Mouse (Mus musculus): ENCODE data around the gene 1700067K01Rik. TPM values are rescaled to one million over a fixed set of nuclear protein-coding genes. Genes with fewer than 3 reads are reported as not detected.
A peak's percentile ranks its signal among the peaks of the same experiment; 100 is the strongest.

Gene 1700067K01Rik
- 0.41 and 0.63 TPM in 2 replicates for polyA plus RNA-seq (2016; fragmentation: Nextera tagmentation; extraction: Ambion mirVana)

DNA sequence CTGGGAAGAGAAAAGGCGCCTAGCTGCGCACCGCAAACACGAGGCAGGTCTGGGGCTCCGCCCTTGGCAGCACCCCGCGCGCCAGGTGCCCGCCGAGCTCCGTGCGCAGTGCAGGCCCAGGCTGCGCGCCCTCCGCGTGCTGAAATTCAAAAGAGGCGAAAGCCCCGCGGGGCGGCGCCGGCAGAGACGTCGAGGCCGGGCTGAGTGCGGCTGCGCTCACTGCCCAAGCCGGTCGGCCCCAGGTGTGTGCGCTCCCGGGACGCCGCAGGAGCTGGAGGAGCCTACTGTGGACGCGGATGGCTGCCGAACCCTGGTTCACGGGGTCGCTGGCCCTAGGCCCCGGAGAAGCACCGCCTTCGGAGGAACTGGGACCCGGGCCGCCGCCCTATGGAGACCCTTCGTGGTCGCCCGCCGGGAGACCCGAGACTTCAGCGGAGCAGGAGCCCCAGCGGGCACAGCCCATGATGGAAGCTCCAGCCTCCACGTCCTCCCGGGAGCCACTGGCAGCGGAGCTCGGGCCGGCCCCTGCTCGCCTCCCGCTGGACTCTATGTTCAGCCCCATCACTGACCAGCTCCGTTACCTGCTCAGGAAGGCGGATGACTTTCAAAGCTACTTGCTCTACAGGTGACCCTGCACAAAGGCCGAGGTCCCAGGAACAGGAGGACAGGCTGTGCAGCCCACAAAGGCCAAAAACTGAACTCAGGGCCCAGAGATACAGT, at the start of gene 1700067K01Rik:
Gene 1700067K01Rik (plus strand): TSS at position 222 of the 720 bp plus-strand sequence.
- peaks cover 55% of the 10 kb centered on the region for H3K4me1 ChIP-seq
- H3K4me3 ChIP-seq, result no peak within 1 kb of the TSS

DNA sequence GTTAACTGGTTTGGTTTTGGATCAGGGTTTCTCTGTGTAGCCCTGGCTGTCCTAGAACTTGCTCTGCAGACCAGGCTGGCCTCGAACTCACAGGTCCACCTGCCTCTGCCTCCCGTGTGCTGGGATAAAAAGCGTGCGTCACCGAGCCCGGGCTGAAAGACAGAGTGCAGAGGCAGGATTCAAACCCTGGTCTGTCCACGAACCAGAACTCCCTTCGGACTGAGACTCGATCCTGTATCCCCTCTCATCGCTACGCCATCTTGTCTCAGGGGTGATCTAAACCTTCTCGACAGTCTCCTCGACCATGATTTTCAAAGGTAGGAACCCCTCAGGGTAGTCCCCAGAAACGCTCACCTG, 46.6 kb upstream of the 1700067K01Rik start:
- Histone ChIP-seq H3K36me3 (peaks cover 18% of the 10 kb centered on the region), H3K4me3 (peak overlapping the region; percentile 85), H3K27ac (no peak overlapping the region), H3K9ac (peak overlapping the region; percentile 18; the same call in 1 of the 2 replicates), H3K27me3 (replicated peaks) (peaks cover 9% of the 10 kb centered on the region; the same call in 1 of the 2 replicates), H3K9me3 (replicated peaks) (no peaks in the 10 kb centered on the region), H3K4me2 (peak overlapping the region; percentile 94), H3K4me1 (peaks cover 31% of the 10 kb centered on the region)
- no peak for ATAC-seq
- 2% methylated on average over 14 of the region's 14 CpGs for WGBS (ENCODE audit: insufficient replicate concordance)

More for the DNA sequence above, at the start of gene 1700067K01Rik:
- H3K27ac ChIP-seq, result no peak within 1 kb of the TSS
- WGBS (ENCODE audit: insufficient replicate concordance), result 70% methylated on average over 61 of the region's 61 CpGs
- peaks cover 44% of the 10 kb centered on the region for H3K36me3 ChIP-seq
- no peak for ATAC-seq
- no peaks in the 10 kb centered on the region for H3K9me3 ChIP-seq (replicated peaks)
- no peak within 1 kb of the TSS; the same call in 1 of the 2 replicates for H3K4me2 ChIP-seq
- no peaks in the 10 kb centered on the region for H3K27me3 ChIP-seq (replicated peaks)
- H3K9ac ChIP-seq, result no peak within 1 kb of the TSS

DNA sequence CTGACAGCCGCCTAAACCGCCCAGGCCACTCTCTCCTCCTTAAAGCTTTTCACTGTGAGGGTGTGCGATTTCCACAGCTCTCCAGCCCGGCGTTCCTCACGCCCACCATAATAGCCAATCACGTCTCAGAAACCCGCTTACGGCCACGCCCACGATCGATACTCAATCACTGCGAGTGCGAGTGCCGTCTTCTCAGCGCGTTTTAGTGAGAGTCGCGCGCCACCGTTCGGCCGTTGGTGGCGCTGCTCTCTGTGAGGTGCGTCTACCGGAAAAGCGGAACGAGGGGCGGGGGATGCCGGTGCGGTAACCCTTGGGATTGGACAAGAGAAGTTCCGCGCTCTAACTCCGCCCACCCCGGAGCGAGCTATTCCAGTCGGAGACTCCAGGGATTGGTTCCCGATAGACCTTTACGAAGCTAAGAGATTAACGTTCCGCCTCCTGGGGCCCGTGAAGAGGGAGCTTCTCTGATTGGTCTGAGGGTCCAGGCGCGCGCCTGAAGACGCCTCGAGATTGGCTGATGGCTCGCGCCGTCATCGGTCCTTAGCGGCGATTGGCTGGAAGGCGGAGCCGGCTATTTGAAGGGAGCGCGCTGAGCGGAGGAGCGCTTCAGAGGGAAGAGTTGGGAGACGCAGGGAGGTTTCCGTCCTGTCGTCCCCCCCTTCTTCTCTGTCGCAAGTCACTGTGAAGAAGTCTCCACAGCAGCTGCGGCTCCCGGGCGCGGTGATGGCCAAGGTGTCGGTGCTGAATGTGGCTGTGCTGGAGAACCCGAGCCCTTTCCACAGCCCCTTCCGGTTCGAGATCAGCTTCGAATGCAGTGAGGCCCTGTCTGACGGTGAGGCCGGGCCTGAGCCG, 46.0 kb upstream of the 1700067K01Rik start, which contains the start of the genes Gm10644 and Asf1b:
Gene Gm10644 (minus strand): TSS at position 100 of the 852 bp plus-strand sequence.
Gene Asf1b (plus strand): TSS at position 402 of the 852 bp plus-strand sequence.
- H3K27me3 ChIP-seq (replicated peaks), result 0 out of 2 replicates have a peak, but pooled peaks cover 9% of the 10 kb centered on the region
- peaks cover 24% of the 10 kb centered on the region for H3K36me3 ChIP-seq
- peaks cover 31% of the 10 kb centered on the region for H3K4me1 ChIP-seq
- peak within 1 kb of the TSS; percentile 94 for H3K4me2 ChIP-seq
- WGBS (ENCODE audit: insufficient replicate concordance), result under 1% methylated on average over 75 of the region's 75 CpGs
- no peaks in the 10 kb centered on the region for H3K9me3 ChIP-seq (replicated peaks)
- peak within 1 kb of the TSS; percentile 85 for H3K4me3 ChIP-seq
- peak within 1 kb of the TSS; percentile 85 for H3K9ac ChIP-seq
- peak; percentile 99 for ATAC-seq
- peak within 1 kb of the TSS; percentile 78 for H3K27ac ChIP-seq

DNA sequence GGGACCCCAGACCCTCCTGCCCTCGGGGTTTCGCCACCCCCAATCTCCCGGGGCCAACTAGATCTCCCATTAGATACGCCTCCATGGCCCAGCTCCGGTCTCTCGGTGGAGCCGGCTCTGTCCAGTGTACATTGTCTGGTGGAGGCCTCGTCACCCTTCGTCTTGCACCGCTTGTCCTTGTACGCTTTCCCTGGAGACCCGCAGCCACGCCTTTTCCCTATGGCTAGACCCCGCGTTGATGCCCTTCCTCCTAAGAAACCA, 45.4 kb upstream of the 1700067K01Rik start:
- ATAC-seq, result no peak
- Histone ChIP-seq H3K4me2 (peak overlapping the region; percentile 94), H3K36me3 (peaks cover 29% of the 10 kb centered on the region), H3K27me3 (replicated peaks) (0 out of 2 replicates have a peak, but pooled peaks cover 9% of the 10 kb centered on the region), H3K27ac (peak overlapping the region; percentile 78), H3K9ac (peak overlapping the region; percentile 85), H3K4me3 (peak overlapping the region; percentile 85), H3K9me3 (replicated peaks) (no peaks in the 10 kb centered on the region), H3K4me1 (peaks cover 31% of the 10 kb centered on the region)
- WGBS (ENCODE audit: insufficient replicate concordance), result 2% methylated on average over 15 of the region's 15 CpGs

DNA sequence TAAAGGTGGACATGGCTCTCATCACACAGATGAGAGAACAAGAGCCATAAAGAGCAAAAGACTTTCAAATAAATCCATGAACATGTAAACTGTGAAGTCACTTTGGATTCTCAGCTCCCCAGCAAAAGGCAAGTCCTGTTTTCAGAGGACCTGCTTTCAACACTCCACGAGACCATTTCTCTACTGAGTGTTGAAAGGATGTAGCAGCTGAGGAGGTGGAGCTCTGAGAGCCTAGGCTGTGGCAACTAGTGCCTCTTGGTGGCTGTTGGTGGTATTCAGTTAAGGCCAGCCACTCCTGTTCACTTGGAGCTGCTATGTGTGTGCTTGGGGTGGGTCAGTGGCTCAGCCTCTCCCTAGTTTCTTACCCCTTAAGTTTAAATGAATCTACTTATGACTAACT, 44.5 kb upstream of the 1700067K01Rik start:
- peak overlapping the region; percentile 78; the same call in 1 of the 2 replicates for H3K27ac ChIP-seq
- H3K9ac ChIP-seq, result peak overlapping the region; percentile 85
- H3K27me3 ChIP-seq (replicated peaks), result 0 out of 2 replicates have a peak, but pooled peaks cover 9% of the 10 kb centered on the region
- H3K36me3 ChIP-seq, result peaks cover 29% of the 10 kb centered on the region
- peak overlapping the region; percentile 94 for H3K4me2 ChIP-seq
- H3K9me3 ChIP-seq (replicated peaks), result no peaks in the 10 kb centered on the region
- H3K4me3 ChIP-seq, result peak overlapping the region; percentile 85
- no peak for ATAC-seq
- peaks cover 31% of the 10 kb centered on the region for H3K4me1 ChIP-seq
- 29% methylated on average over 1 of the region's 1 CpGs for WGBS (ENCODE audit: insufficient replicate concordance)

DNA sequence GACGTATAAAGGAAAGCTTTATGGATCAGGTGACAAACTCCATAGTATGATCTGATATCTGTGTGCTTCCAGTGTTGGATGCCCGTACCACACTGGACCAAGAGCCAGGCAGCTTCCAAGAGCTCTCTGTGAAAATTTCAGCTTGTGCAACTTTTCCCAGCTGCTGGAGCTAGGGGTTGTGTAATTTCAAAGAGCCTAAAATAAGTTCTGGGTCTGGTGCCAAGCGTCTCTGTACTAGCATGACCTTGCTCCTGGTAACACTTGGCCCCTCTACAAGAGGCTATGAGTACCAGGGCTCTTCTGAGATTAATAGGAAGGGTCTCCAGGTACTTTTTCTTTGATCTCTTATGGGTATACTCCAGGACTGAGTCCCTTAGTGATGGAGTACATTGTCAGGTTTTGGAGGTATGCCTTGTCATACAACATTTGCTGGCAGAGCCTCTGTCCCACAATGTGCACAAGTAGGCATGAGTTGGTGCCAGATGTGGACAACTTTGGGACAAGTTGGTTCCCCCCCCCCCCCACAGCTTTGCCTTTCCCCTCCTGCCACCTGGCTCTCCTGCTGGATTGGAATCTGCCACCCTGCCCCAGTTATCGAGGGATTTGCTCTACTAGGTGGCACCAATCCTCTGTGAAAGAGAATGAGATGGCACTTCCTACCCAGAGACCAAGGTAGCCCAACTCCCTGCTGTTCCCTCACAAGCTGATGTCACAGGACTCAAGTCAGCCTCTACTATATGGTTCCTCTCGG, 37.1 kb upstream of the 1700067K01Rik start:
- Histone ChIP-seq H3K4me3 (no peak overlapping the region), H3K27ac (no peak overlapping the region), H3K27me3 (replicated peaks) (no peaks in the 10 kb centered on the region), H3K36me3 (peaks cover 79% of the 10 kb centered on the region), H3K9ac (no peak overlapping the region), H3K4me2 (no peak overlapping the region), H3K4me1 (no peaks in the 10 kb centered on the region), H3K9me3 (replicated peaks) (no peaks in the 10 kb centered on the region)
- WGBS (ENCODE audit: insufficient replicate concordance), result 83% methylated on average over 5 of the region's 5 CpGs
- ATAC-seq, result no peak

DNA sequence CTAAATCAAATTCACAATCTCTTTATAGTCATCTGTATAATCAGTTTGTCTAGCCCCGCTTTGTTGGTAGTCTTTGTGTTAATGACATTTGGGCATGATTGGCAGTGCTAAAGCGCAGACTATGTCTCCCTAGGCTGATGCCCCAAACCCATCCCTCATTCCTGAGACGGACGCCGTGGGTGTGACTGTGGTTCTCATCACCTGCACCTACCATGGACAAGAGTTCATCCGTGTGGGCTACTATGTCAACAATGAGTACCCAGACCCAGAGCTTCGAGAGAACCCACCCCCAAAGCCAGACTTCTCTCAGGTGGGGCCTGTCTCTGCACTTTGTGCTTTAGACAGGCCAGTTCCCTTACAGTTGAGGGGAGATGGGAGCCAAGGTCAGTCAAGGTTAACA, 33.6 kb upstream of the 1700067K01Rik start:
- no peaks in the 10 kb centered on the region for H3K27me3 ChIP-seq (replicated peaks)
- no peak overlapping the region for H3K4me2 ChIP-seq
- peaks cover 19% of the 10 kb centered on the region for H3K4me1 ChIP-seq
- no peak overlapping the region for H3K9ac ChIP-seq
- no peaks in the 10 kb centered on the region for H3K9me3 ChIP-seq (replicated peaks)
- ATAC-seq, result no peak
- H3K4me3 ChIP-seq, result no peak overlapping the region
- no peak overlapping the region for H3K27ac ChIP-seq
- 90% methylated on average over 7 of the region's 7 CpGs for WGBS (ENCODE audit: insufficient replicate concordance)
- H3K36me3 ChIP-seq, result peaks cover 85% of the 10 kb centered on the region

DNA sequence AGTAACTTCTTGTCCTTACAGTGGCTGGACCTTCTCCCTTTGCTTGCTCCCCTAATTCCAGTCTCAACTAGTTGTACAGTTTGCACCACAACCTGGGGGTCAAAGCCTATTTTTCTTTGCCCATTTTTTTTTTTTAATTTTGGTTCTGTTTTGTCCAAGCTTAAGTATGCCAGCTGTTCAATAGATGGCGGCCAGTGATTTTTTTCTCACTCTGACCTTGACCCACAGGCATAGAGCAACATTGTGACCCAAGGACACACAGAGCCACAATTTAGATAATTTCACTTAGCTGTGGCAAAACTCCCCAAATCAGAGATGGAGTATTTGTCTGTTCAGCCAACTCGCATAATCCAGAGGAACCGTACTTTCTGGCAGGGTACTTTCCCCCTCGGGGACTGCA, 30.2 kb upstream of the 1700067K01Rik start:
- Histone ChIP-seq H3K4me1 (peaks cover 41% of the 10 kb centered on the region), H3K27me3 (replicated peaks) (no peaks in the 10 kb centered on the region), H3K9ac (peak overlapping the region; percentile 86; the same call in 1 of the 2 replicates), H3K36me3 (peaks cover 55% of the 10 kb centered on the region), H3K4me3 (no peak overlapping the region; the same call in 1 of the 2 replicates), H3K9me3 (replicated peaks) (no peaks in the 10 kb centered on the region), H3K27ac (peak overlapping the region; percentile 81; the same call in 1 of the 2 replicates), H3K4me2 (peak overlapping the region; percentile 100; the same call in 1 of the 2 replicates)
- WGBS (ENCODE audit: insufficient replicate concordance), result 83% methylated on average over 4 of the region's 4 CpGs
- no peak for ATAC-seq

DNA sequence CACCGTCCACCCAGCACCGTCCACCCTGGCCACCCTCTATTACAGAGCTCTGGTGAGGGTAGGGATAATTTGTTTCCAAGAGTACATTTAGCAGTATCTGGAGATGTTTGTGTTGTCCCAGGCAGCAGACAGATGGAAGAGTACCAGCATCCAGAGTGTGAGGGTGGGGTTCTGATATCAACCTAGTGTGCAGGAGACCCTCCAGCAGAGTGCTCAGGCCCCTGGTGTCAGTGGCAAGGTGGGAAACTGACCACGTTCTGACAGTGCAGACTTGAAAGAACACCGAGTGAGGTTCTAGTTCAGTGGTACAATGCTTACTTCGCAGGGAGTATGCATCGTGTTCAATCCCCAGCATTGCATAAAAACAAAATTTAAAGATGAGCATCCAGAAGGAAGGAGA, 29.6 kb upstream of the 1700067K01Rik start:
- peak overlapping the region; percentile 86 for H3K9ac ChIP-seq
- H3K4me1 ChIP-seq, result peaks cover 45% of the 10 kb centered on the region
- peak overlapping the region; percentile 100 for H3K4me2 ChIP-seq
- H3K4me3 ChIP-seq, result peak overlapping the region; percentile 90
- H3K36me3 ChIP-seq, result peaks cover 49% of the 10 kb centered on the region
- 78% methylated on average over 6 of the region's 6 CpGs for WGBS (ENCODE audit: insufficient replicate concordance)
- H3K27me3 ChIP-seq (replicated peaks), result no peaks in the 10 kb centered on the region
- H3K27ac ChIP-seq, result peak overlapping the region; percentile 81
- ATAC-seq, result no peak
- no peaks in the 10 kb centered on the region for H3K9me3 ChIP-seq (replicated peaks)

DNA sequence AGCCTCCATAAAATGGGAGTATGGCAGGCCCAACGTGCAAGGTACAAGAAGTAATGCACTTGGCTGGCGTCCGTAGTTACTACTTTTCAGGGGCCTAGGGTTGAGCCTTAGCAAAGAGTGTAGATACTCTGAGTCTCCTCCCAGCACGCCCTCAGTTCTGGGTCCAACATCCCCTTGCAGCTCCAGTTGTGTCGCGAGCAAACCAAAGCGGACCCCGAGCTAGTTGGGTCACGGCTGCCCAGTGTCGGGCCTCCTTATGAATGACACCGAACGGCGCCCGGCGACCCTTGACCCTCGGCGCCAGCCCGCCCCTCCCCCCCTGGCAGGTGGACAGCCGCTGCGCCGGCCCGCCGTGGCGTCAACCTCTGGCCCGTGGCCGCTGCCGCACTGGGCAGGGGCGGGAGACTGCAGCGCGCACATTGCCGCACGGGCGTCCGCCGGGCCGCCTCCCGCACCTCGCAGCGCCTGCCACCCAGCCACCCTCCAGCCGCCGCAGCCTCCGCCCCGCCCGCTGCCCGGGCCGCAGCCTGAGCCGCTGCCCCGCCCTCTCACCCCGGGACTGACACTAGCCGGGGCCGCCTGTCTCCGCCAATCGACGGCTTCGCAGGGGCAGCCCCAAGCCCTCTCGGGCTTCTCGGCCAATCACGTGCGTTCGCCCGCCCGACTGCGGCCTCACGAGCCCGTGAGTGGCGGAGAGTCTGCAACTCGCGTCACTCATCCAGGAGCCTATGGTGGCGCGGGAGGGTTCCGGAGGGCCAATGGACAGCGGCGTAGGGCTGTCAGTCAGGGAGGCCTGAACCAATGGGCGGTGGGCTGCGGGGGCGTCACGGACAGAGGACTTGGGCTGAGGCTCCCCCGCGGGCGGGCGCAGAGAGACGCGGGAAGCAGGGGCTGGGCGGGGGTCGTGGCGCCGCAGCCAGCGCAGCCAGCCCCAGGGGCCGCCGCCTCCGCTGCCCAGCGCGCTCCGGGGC, 28.9 kb upstream of the 1700067K01Rik start, which contains the start of gene Prkaca:
Gene Prkaca (plus strand): TSS at position 844 of the 971 bp plus-strand sequence.
- ATAC-seq, result peak; percentile 99
- peak within 1 kb of the TSS; percentile 81 for H3K27ac ChIP-seq
- peak within 1 kb of the TSS; percentile 89 for H3K9ac ChIP-seq
- WGBS (ENCODE audit: insufficient replicate concordance), result 1% methylated on average over 74 of the region's 94 CpGs
- no peaks in the 10 kb centered on the region for H3K9me3 ChIP-seq (replicated peaks)
- H3K4me2 ChIP-seq, result peak within 1 kb of the TSS; percentile 100
- H3K27me3 ChIP-seq (replicated peaks), result no peaks in the 10 kb centered on the region
- peak within 1 kb of the TSS; percentile 90 for H3K4me3 ChIP-seq
- peaks cover 42% of the 10 kb centered on the region for H3K36me3 ChIP-seq
- peaks cover 52% of the 10 kb centered on the region for H3K4me1 ChIP-seq

All from liver, embryonic 12.5 days (tissue).